In the genomic region with DNA sequence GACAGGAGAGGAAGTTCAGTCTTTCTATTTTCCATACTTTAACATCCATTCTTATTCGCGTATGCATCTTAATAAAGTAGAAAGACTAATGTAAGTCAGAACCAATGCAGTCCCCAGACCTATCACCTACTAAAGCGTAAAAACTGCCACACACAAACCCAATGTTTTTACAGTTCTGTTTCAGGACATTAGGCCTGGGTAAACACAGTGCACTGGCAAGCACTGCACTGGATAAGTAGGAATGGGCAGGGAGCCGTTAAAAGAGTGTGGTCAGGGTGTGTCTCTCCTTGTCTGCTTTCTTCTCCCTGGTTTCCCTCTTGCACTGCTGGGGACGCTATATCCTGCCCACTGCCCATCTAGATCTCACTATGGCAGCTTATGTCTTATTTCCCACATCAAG, we compare ENCODE assay signal across 22 mouse cellular contexts. TPM values are rescaled to one million over a fixed set of nuclear protein-coding genes. Genes with fewer than 3 reads are reported as not detected.
A peak's percentile ranks its signal among the peaks of the same experiment; 100 is the strongest.
DNase-seq lines count a peak whose midpoint lies in the region; ATAC-seq and TF ChIP-seq lines count a peak whose summit lies in the region.
"Had no signal": no experiment of that assay in that cellular context is flagged by ENCODE, and none has a peak within 500 bp of the region (broad histone marks: within the 10 kb centered on the region; RNA-seq: fewer than 3 reads in every experiment).

No protein-coding gene starts in this region.

- H3K9me3 ChIP-seq in lung, embryonic 14.5 days (ENCODE audit: low read depth, low read length), result no peaks in the 10 kb centered on the region
- H3K9me3 ChIP-seq in stomach, embryonic 15.5 days, result no peaks in the 10 kb centered on the region
- H3K9me3 ChIP-seq: embryonic facial prominence, embryonic 10.5 days; forebrain, embryonic 15.5 days; heart, embryonic 10.5 days; hindbrain, embryonic 12.5 days had no signal

- no peaks in the 10 kb centered on the region for H3K36me3 ChIP-seq in lung, embryonic 14.5 days (ENCODE audit: insufficient read depth)
- no peaks in the 10 kb centered on the region for H3K36me3 ChIP-seq in stomach, embryonic 15.5 days
- no peaks in the 10 kb centered on the region for H3K36me3 ChIP-seq in thymus, adult 2 months (ENCODE audit: control insufficient read depth, insufficient read depth, low read length)
- H3K36me3 ChIP-seq: embryonic facial prominence, embryonic 10.5 days; forebrain, embryonic 10.5 days; forebrain, embryonic 15.5 days; heart, embryonic 10.5 days; hindbrain, embryonic 12.5 days had no signal

- TF ChIP-seq CTCF in lung, embryonic 14.5 days (IDR thresholded peaks at IDR 0.05; ENCODE audit: low read depth), result no peak
- no peak for TF ChIP-seq CTCF in lung, adult 2 months (IDR thresholded peaks at IDR 0.05; ENCODE audit: insufficient read depth, low read length)
- TF ChIP-seq CTCF in Patski (IDR thresholded peaks at IDR 0.05), result no peak
- TF ChIP-seq CTCF in thymus, adult 2 months (IDR thresholded peaks at IDR 0.05; ENCODE audit: borderline replicate concordance, control insufficient read depth, extremely low read depth, insufficient read depth, low read length, poor library complexity), result no peak

- H3K4me2 ChIP-seq in lung, embryonic 14.5 days, result no peak overlapping the region
- H3K4me2 ChIP-seq in stomach, embryonic 15.5 days, result no peak overlapping the region
- H3K4me2 ChIP-seq: forebrain, embryonic 15.5 days; hindbrain, embryonic 12.5 days had no signal

- POLR2A ChIA-PET in Patski (lab: Charles Lee), result no interaction called here

- DNase-seq in lung, embryonic 14.5 days, result no peak
- no peak for DNase-seq in lung, adult 2 months
- DNase-seq in Patski (ENCODE audit: low read depth, low spot score), result no peak
- DNase-seq in large intestine, adult 2 months (ENCODE audit: low read depth, low spot score), result peak; percentile 50
- DNase-seq in thymus, adult 2 months, result no peak
- DNase-seq in embryo, embryonic 9.5 days (ENCODE audit: extremely low spot score), result no peak
- DNase-seq: adrenal gland, adult 2 months; adrenal gland, postnatal 25 days; cerebellum, adult 18-20 months; cerebellum, adult 9-11 months; cerebellum, postnatal 36 days; heart, adult 18-20 months; heart, postnatal 10 days; heart, postnatal 4 days had no signal

- no peak for TF ChIP-seq POLR2A in lung, adult 2 months (IDR thresholded peaks at IDR 0.05; ENCODE audit: borderline replicate concordance, extremely low read depth, low read depth, low read length)
- TF ChIP-seq POLR2A in thymus, adult 2 months (IDR thresholded peaks at IDR 0.05; ENCODE audit: control insufficient read depth, extremely low read depth, insufficient read depth, low read length, poor library complexity), result no peak

- no peak for ATAC-seq in lung, embryonic 14.5 days (ENCODE audit: insufficient read depth)
- peak; percentile 65 for ATAC-seq in Patski
- ATAC-seq in stomach, embryonic 15.5 days (ENCODE audit: insufficient read depth, low FRiP score, low read depth), result no peak
- ATAC-seq: forebrain, embryonic 15.5 days had no signal

- 71% methylated on average over 5 of the region's 5 CpGs for WGBS in lung, embryonic 14.5 days
- WGBS in lung, adult 2 months, result 70% methylated on average over 5 of the region's 5 CpGs
- WGBS in large intestine, adult 2 months, result 34% methylated on average over 5 of the region's 5 CpGs
- 66% methylated on average over 5 of the region's 5 CpGs for WGBS in stomach, embryonic 15.5 days
- 95% methylated on average over 5 of the region's 5 CpGs for WGBS in thymus, adult 2 months

- no peaks in the 10 kb centered on the region for H3K27me3 ChIP-seq in lung, embryonic 14.5 days (ENCODE audit: insufficient read depth, low read length)
- no peaks in the 10 kb centered on the region for H3K27me3 ChIP-seq in Patski
- H3K27me3 ChIP-seq in stomach, embryonic 15.5 days (replicated peaks), result no peaks in the 10 kb centered on the region
- no peaks in the 10 kb centered on the region for H3K27me3 ChIP-seq in thymus, adult 2 months (ENCODE audit: control insufficient read depth, insufficient read depth, low read length)
- H3K27me3 ChIP-seq: CH12.LX; forebrain, embryonic 15.5 days; hindbrain, embryonic 12.5 days had no signal

- peak overlapping the region; percentile 36; the same call in 1 of the 2 replicates for H3K27ac ChIP-seq in lung, embryonic 14.5 days (ENCODE audit: low read depth)
- H3K27ac ChIP-seq in stomach, embryonic 15.5 days, result 0 out of 2 replicates have a peak overlapping the region, but pooled peaks have one; percentile 26
- no peak overlapping the region for H3K27ac ChIP-seq in thymus, adult 2 months (ENCODE audit: control insufficient read depth, insufficient read depth, low read length)
- H3K27ac ChIP-seq: embryonic facial prominence, embryonic 10.5 days; forebrain, embryonic 10.5 days; forebrain, embryonic 15.5 days; heart, embryonic 10.5 days; hindbrain, embryonic 12.5 days had no signal

- in situ Hi-C loops in Patski (cut with MboI; ENCODE audit: low pct_unique_long_range_greater_than_20kb), result no loop called here

- H3K4me1 ChIP-seq in lung, embryonic 14.5 days (ENCODE audit: insufficient read depth), result no peaks in the 10 kb centered on the region
- H3K4me1 ChIP-seq in lung, adult 2 months (ENCODE audit: control insufficient read depth, insufficient read depth, low read length), result no peaks in the 10 kb centered on the region; the same call in 1 of the 2 replicates
- peaks cover 3% of the 10 kb centered on the region; the same call in 1 of the 2 replicates for H3K4me1 ChIP-seq in stomach, embryonic 15.5 days
- H3K4me1 ChIP-seq in thymus, adult 2 months (replicated peaks; ENCODE audit: control insufficient read depth, insufficient read depth, low read length), result no peaks in the 10 kb centered on the region
- H3K4me1 ChIP-seq: heart, embryonic 10.5 days had no signal

- CTCF ChIA-PET in Patski (lab: Charles Lee), result no interaction called here

- no peak overlapping the region for H3K4me3 ChIP-seq in lung, embryonic 14.5 days (ENCODE audit: low read depth, low read length)
- H3K4me3 ChIP-seq in lung, adult 2 months (replicated peaks; ENCODE audit: extremely low read depth, low read depth, low read length), result no peak overlapping the region
- no peak overlapping the region for H3K4me3 ChIP-seq in stomach, embryonic 15.5 days (replicated peaks)
- H3K4me3 ChIP-seq in thymus, adult 2 months (ENCODE audit: control insufficient read depth, insufficient read depth, low read length), result no peak overlapping the region
- H3K4me3 ChIP-seq: embryonic facial prominence, embryonic 10.5 days; erythroblast, embryonic 14.5 days; forebrain, embryonic 10.5 days; forebrain, embryonic 15.5 days; heart, embryonic 10.5 days; hindbrain, embryonic 12.5 days had no signal

- H3K9ac ChIP-seq in lung, embryonic 14.5 days, result no peak overlapping the region
- H3K9ac ChIP-seq in stomach, embryonic 15.5 days, result no peak overlapping the region
- H3K9ac ChIP-seq: forebrain, embryonic 15.5 days; hindbrain, embryonic 12.5 days had no signal

RNA-seq across cellular contexts. Expression of a gene that starts 2.5 kb away (rescaled TPM):
- polyA plus RNA-seq in lung, embryonic 14.5 days (2014; fragmentation: Nextera tagmentation; extraction: Ambion mirVana), result 25.9 and 26.4 TPM in 2 replicates
- 28.3 and 28.9 TPM in 2 replicates for polyA plus RNA-seq in lung, adult 2 months (2012; rRNA removed)
- 15.0 TPM for polyA plus RNA-seq in Patski (2021)
- polyA plus RNA-seq in large intestine, adult 2 months (2012; rRNA removed), result 28.7 and 39.5 TPM in 2 replicates
- polyA plus RNA-seq in stomach, embryonic 15.5 days (2015; fragmentation: Nextera tagmentation; extraction: Ambion mirVana), result 33.9 and 37.3 TPM in 2 replicates
- polyA plus RNA-seq in thymus, adult 2 months (2012; rRNA removed), result 4.2 and 4.4 TPM in 2 replicates
